Mouse (Mus musculus): ENCODE measurements around the gene Adam23. TPM values are rescaled to one million over a fixed set of nuclear protein-coding genes. Genes with fewer than 3 reads are reported as not detected.

Gene Adam23
- polyA plus RNA-seq, 1 experiment from 2014 or later = 13.9 TPM

GRCm38 (mm10) chr1:63486646-63487045 is 41.0 kb downstream of the Adam23 start:
- Histone ChIP-seq H3K4me3 (no peak overlapping the region), H3K4me1 (replicated peaks) (no peaks in the 10 kb centered on the region), H3K9ac (no peak overlapping the region), H3K27ac (replicated peaks) (no peak overlapping the region), H3K4me2 (no peak overlapping the region), H3K9me3 (no peaks in the 10 kb centered on the region), H3K36me3 (peaks cover 10% of the 10 kb centered on the region; the same call in 1 of the 2 replicates), H3K27me3 (no peaks in the 10 kb centered on the region)
- 85% methylated on average over 2 of the region's 2 CpGs for WGBS
- no peak for ATAC-seq (ENCODE audit: low read depth)

GRCm38 (mm10) chr1:63491001-63491400 is 45.3 kb downstream of the Adam23 start:
- no peaks in the 10 kb centered on the region for H3K27me3 ChIP-seq
- 69% methylated on average over 1 of the region's 1 CpGs for WGBS
- ATAC-seq (ENCODE audit: low read depth) = no peak
- H3K9ac ChIP-seq = no peak overlapping the region
- H3K4me1 ChIP-seq (replicated peaks) = 0 out of 2 replicates have a peak, but pooled peaks cover 3% of the 10 kb centered on the region
- no peak overlapping the region for H3K4me3 ChIP-seq
- H3K36me3 ChIP-seq = no peaks in the 10 kb centered on the region
- no peak overlapping the region for H3K4me2 ChIP-seq
- no peak overlapping the region for H3K27ac ChIP-seq (replicated peaks)
- H3K9me3 ChIP-seq = no peaks in the 10 kb centered on the region

- Histone ChIP-seq H3K4me1 (replicated peaks) (0 out of 2 replicates have a peak, but pooled peaks cover 3% of the 10 kb centered on the region), H3K4me3 (no peak overlapping the region), H3K27me3 (no peaks in the 10 kb centered on the region), H3K36me3 (no peaks in the 10 kb centered on the region), H3K9me3 (no peaks in the 10 kb centered on the region), H3K27ac (replicated peaks) (no peak overlapping the region), H3K4me2 (no peak overlapping the region), H3K9ac (no peak overlapping the region)
- WGBS = 44% methylated on average over 5 of the region's 5 CpGs
- ATAC-seq (ENCODE audit: low read depth) = peak; percentile 59; the same call in 1 of the 2 replicates
These were observed 47.6 kb downstream of the Adam23 start for GRCm38 (mm10) chr1:63493325-63493724.

GRCm38 (mm10) chr1:63507386-63507785 is 61.7 kb downstream of the Adam23 start:
- no peaks in the 10 kb centered on the region for H3K27me3 ChIP-seq
- no peak overlapping the region for H3K4me2 ChIP-seq
- H3K9me3 ChIP-seq = no peaks in the 10 kb centered on the region
- H3K36me3 ChIP-seq = no peaks in the 10 kb centered on the region
- no peak overlapping the region for H3K4me3 ChIP-seq
- H3K4me1 ChIP-seq (replicated peaks) = 0 out of 2 replicates have a peak, but pooled peaks cover 5% of the 10 kb centered on the region
- no peak for ATAC-seq (ENCODE audit: low read depth)
- 77% methylated on average over 4 of the region's 4 CpGs for WGBS
- H3K27ac ChIP-seq (replicated peaks) = no peak overlapping the region
- H3K9ac ChIP-seq = no peak overlapping the region

GRCm38 (mm10) chr1:63508801-63509200 is 63.1 kb downstream of the Adam23 start:
- H3K4me2 ChIP-seq = no peak overlapping the region
- H3K4me1 ChIP-seq (replicated peaks) = 0 out of 2 replicates have a peak, but pooled peaks cover 5% of the 10 kb centered on the region
- 44% methylated on average over 4 of the region's 4 CpGs for WGBS
- H3K9ac ChIP-seq = no peak overlapping the region
- no peaks in the 10 kb centered on the region for H3K27me3 ChIP-seq
- peak; percentile 56; the same call in 1 of the 2 replicates for ATAC-seq (ENCODE audit: low read depth)
- no peak overlapping the region for H3K4me3 ChIP-seq
- no peaks in the 10 kb centered on the region for H3K36me3 ChIP-seq
- H3K27ac ChIP-seq (replicated peaks) = no peak overlapping the region
- H3K9me3 ChIP-seq = no peaks in the 10 kb centered on the region

- Histone ChIP-seq H3K4me1 (replicated peaks) (0 out of 2 replicates have a peak, but pooled peaks cover 5% of the 10 kb centered on the region), H3K9ac (no peak overlapping the region), H3K36me3 (peaks cover 7% of the 10 kb centered on the region; the same call in 1 of the 2 replicates), H3K27ac (replicated peaks) (no peak overlapping the region), H3K4me3 (no peak overlapping the region), H3K27me3 (no peaks in the 10 kb centered on the region), H3K9me3 (no peaks in the 10 kb centered on the region), H3K4me2 (no peak overlapping the region)
- 69% methylated on average over 3 of the region's 3 CpGs for WGBS
- ATAC-seq (ENCODE audit: low read depth) = no peak
These were observed 65.7 kb downstream of the Adam23 start for GRCm38 (mm10) chr1:63511416-63511815.

- no peak overlapping the region for H3K9ac ChIP-seq
- no peak overlapping the region for H3K4me2 ChIP-seq
- H3K27ac ChIP-seq (replicated peaks) = 0 out of 2 replicates have a peak overlapping the region, but pooled peaks have one; percentile 13
- no peaks in the 10 kb centered on the region for H3K27me3 ChIP-seq
- no peak overlapping the region for H3K4me3 ChIP-seq
- WGBS = 64% methylated on average over 11 of the region's 11 CpGs
- no peak for ATAC-seq (ENCODE audit: low read depth)
- peaks cover 8% of the 10 kb centered on the region; the same call in 1 of the 2 replicates for H3K36me3 ChIP-seq
- H3K9me3 ChIP-seq = no peaks in the 10 kb centered on the region
- H3K4me1 ChIP-seq (replicated peaks) = no peaks in the 10 kb centered on the region
These were observed 72.1 kb downstream of the Adam23 start for GRCm38 (mm10) chr1:63517800-63518199.

GRCm38 (mm10) chr1:63518814-63519213 is 73.1 kb downstream of the Adam23 start:
- peaks cover 8% of the 10 kb centered on the region; the same call in 1 of the 2 replicates for H3K36me3 ChIP-seq
- H3K27me3 ChIP-seq = no peaks in the 10 kb centered on the region
- no peaks in the 10 kb centered on the region for H3K4me1 ChIP-seq (replicated peaks)
- no peak overlapping the region for H3K9ac ChIP-seq
- 74% methylated on average over 5 of the region's 5 CpGs for WGBS
- no peaks in the 10 kb centered on the region for H3K9me3 ChIP-seq
- H3K4me3 ChIP-seq = no peak overlapping the region
- no peak for ATAC-seq (ENCODE audit: low read depth)
- no peak overlapping the region for H3K4me2 ChIP-seq
- H3K27ac ChIP-seq (replicated peaks) = no peak overlapping the region

GRCm38 (mm10) chr1:63529901-63530300 is 84.2 kb downstream of the Adam23 start:
- no peak for ATAC-seq (ENCODE audit: low read depth)
- H3K9ac ChIP-seq = no peak overlapping the region
- peaks cover 6% of the 10 kb centered on the region; the same call in 1 of the 2 replicates for H3K4me1 ChIP-seq (replicated peaks)
- H3K4me3 ChIP-seq = no peak overlapping the region
- H3K36me3 ChIP-seq = no peaks in the 10 kb centered on the region
- H3K9me3 ChIP-seq = no peaks in the 10 kb centered on the region
- 78% methylated on average over 9 of the region's 9 CpGs for WGBS
- no peak overlapping the region for H3K27ac ChIP-seq (replicated peaks)
- H3K27me3 ChIP-seq = no peaks in the 10 kb centered on the region
- no peak overlapping the region for H3K4me2 ChIP-seq

GRCm38 (mm10) chr1:63534271-63534827 is 88.7 kb downstream of the Adam23 start:
- WGBS = 38% methylated on average over 6 of the region's 6 CpGs
- Histone ChIP-seq H3K9ac (no peak overlapping the region), H3K4me2 (no peak overlapping the region), H3K36me3 (no peaks in the 10 kb centered on the region), H3K4me3 (no peak overlapping the region), H3K9me3 (no peaks in the 10 kb centered on the region), H3K4me1 (replicated peaks) (peaks cover 6% of the 10 kb centered on the region), H3K27me3 (no peaks in the 10 kb centered on the region), H3K27ac (replicated peaks) (no peak overlapping the region; the same call in 1 of the 2 replicates)
- ATAC-seq (ENCODE audit: low read depth) = no peak

GRCm38 (mm10) chr1:63539884-63540613 is 94.4 kb downstream of the Adam23 start:
- 42% methylated on average over 14 of the region's 14 CpGs for WGBS
- 0 out of 2 replicates have a peak overlapping the region, but pooled peaks have one; percentile 11 for H3K4me2 ChIP-seq
- H3K4me3 ChIP-seq = no peak overlapping the region
- no peaks in the 10 kb centered on the region for H3K9me3 ChIP-seq
- no peaks in the 10 kb centered on the region for H3K36me3 ChIP-seq
- no peak overlapping the region for H3K9ac ChIP-seq
- H3K27ac ChIP-seq (replicated peaks) = no peak overlapping the region
- peaks cover 18% of the 10 kb centered on the region for H3K4me1 ChIP-seq (replicated peaks)
- peak; percentile 76; the same call in 1 of the 2 replicates for ATAC-seq (ENCODE audit: low read depth)
- H3K27me3 ChIP-seq = no peaks in the 10 kb centered on the region

GRCm38 (mm10) chr1:63544122-63544521 is 98.4 kb downstream of the Adam23 start:
- Histone ChIP-seq H3K9ac (no peak overlapping the region), H3K27ac (replicated peaks) (no peak overlapping the region), H3K4me3 (no peak overlapping the region), H3K4me1 (replicated peaks) (peaks cover 18% of the 10 kb centered on the region), H3K36me3 (0 out of 2 replicates have a peak, but pooled peaks cover 5% of the 10 kb centered on the region), H3K4me2 (no peak overlapping the region), H3K9me3 (no peaks in the 10 kb centered on the region), H3K27me3 (no peaks in the 10 kb centered on the region)
- WGBS = 63% methylated on average over 2 of the region's 2 CpGs
- no peak; the same call in 1 of the 2 replicates for ATAC-seq (ENCODE audit: low read depth)
